Mouse (Mus musculus): Measurements from ENCODE around the gene Pde4dip. TPM values are rescaled to one million over a fixed set of nuclear protein-coding genes. Genes with fewer than 3 reads are reported as not detected.

Gene Pde4dip
- polyA plus RNA-seq, 1 experiment: 39.3 TPM

- no peak for DNase-seq (ENCODE audit: low read depth)
These were observed 202.0 kb downstream of the Pde4dip start for GRCm38 (mm10) chr3:97686372-97687117.

GRCm38 (mm10) chr3:97683560-97684195 lies 204.8 kb downstream of the Pde4dip start:
- no peak for DNase-seq (ENCODE audit: low read depth)

- no peak for DNase-seq (ENCODE audit: low read depth)
These were observed 205.9 kb downstream of the Pde4dip start for GRCm38 (mm10) chr3:97682576-97682975.

GRCm38 (mm10) chr3:97682159-97682502 lies 206.4 kb downstream of the Pde4dip start:
- no peak for DNase-seq (ENCODE audit: low read depth)

- DNase-seq (ENCODE audit: low read depth): peak; percentile 60
These were observed 207.0 kb downstream of the Pde4dip start for GRCm38 (mm10) chr3:97681321-97682158.

- no peak for DNase-seq (ENCODE audit: low read depth)
These were observed 207.7 kb downstream of the Pde4dip start for GRCm38 (mm10) chr3:97680631-97681320.

GRCm38 (mm10) chr3:97678416-97678815 lies 210.1 kb downstream of the Pde4dip start:
- no peak for DNase-seq (ENCODE audit: low read depth)

GRCm38 (mm10) chr3:97676126-97676525 lies 212.4 kb downstream of the Pde4dip start:
- no peak for DNase-seq (ENCODE audit: low read depth)

- DNase-seq (ENCODE audit: low read depth): no peak
These were observed 213.8 kb downstream of the Pde4dip start, which contains the start of gene Gm17651 for GRCm38 (mm10) chr3:97674644-97675110. Gene Gm17651 (minus strand): TSS chr3:97674694.

- no peak for DNase-seq (ENCODE audit: low read depth)
These were observed 221.3 kb downstream of the Pde4dip start for GRCm38 (mm10) chr3:97667093-97667675.

GRCm38 (mm10) chr3:97666154-97666553 lies 222.4 kb downstream of the Pde4dip start:
- no peak for DNase-seq (ENCODE audit: low read depth)

GRCm38 (mm10) chr3:97665525-97665924 lies 223.0 kb downstream of the Pde4dip start:
- DNase-seq (ENCODE audit: low read depth): no peak

- no peak for DNase-seq (ENCODE audit: low read depth)
These were observed 227.3 kb downstream of the Pde4dip start for GRCm38 (mm10) chr3:97661206-97661605.

- DNase-seq (ENCODE audit: low read depth): no peak
These were observed 228.8 kb downstream of the Pde4dip start for GRCm38 (mm10) chr3:97659746-97660145.

- no peak for DNase-seq (ENCODE audit: low read depth)
These were observed 229.9 kb downstream of the Pde4dip start for GRCm38 (mm10) chr3:97658426-97659193.

- peak; percentile 49 for DNase-seq (ENCODE audit: low read depth)
These were observed 230.7 kb downstream of the Pde4dip start, which contains the start of gene Prkab2 for GRCm38 (mm10) chr3:97657655-97658411. Gene Prkab2 (plus strand): TSS chr3:97658193.

GRCm38 (mm10) chr3:97654901-97655300 lies 233.6 kb downstream of the Pde4dip start:
- no peak for DNase-seq (ENCODE audit: low read depth)

- no peak for DNase-seq (ENCODE audit: low read depth)
These were observed 234.7 kb downstream of the Pde4dip start for GRCm38 (mm10) chr3:97653781-97654180.

GRCm38 (mm10) chr3:97651604-97652003 lies 236.9 kb downstream of the Pde4dip start:
- DNase-seq (ENCODE audit: low read depth): no peak

GRCm38 (mm10) chr3:97649469-97649868 lies 239.0 kb downstream of the Pde4dip start:
- no peak for DNase-seq (ENCODE audit: low read depth)

All from gonadal fat pad, adult 2 months (tissue).